Comparison of ENCODE assay signal across 8 mouse cellular contexts in genomic region chr17:74994582-74994893, GRCm38 (mm10). TPM values are rescaled to one million over a fixed set of nuclear protein-coding genes. Genes with fewer than 3 reads are reported as not detected.
A peak's percentile ranks its signal among the peaks of the same experiment; 100 is the strongest.
DNase-seq lines count a peak whose midpoint lies in the region; ATAC-seq and TF ChIP-seq lines count a peak whose summit lies in the region.

No protein-coding gene starts in this region.

- H3K4me3 ChIP-seq in bone marrow macrophage, adult 2 months (ENCODE audit: insufficient read depth, low read length), result peak overlapping the region; percentile 8; the same call in 1 of the 2 replicates
- H3K4me3 ChIP-seq in embryonic facial prominence, embryonic 13.5 days, result peak overlapping the region; percentile 33
- peak overlapping the region; percentile 48 for H3K4me3 ChIP-seq in hindbrain, embryonic 10.5 days
- peak overlapping the region; percentile 51 for H3K4me3 ChIP-seq in midbrain, embryonic 10.5 days

- DNase-seq in hindbrain, embryonic 10.5 days (ENCODE audit: low spot score), result peak; percentile 35
- DNase-seq in midbrain, embryonic 10.5 days (ENCODE audit: low spot score), result peak; percentile 54
- no peak for DNase-seq in cerebellum, adult 11 months
- no peak for DNase-seq in right cerebral cortex, postnatal 10 days (ENCODE audit: low spot score in 2 of 2)
- DNase-seq in natural killer cell, adult 2 months (ENCODE audit: low spot score in 2 of 2), result no peak
- DNase-seq in layer of hippocampus, postnatal 10 days (ENCODE audit: low spot score in 2 of 2), result no peak

- H3K27me3 ChIP-seq in embryonic facial prominence, embryonic 13.5 days, result no peaks in the 10 kb centered on the region
- H3K27me3 ChIP-seq in hindbrain, embryonic 10.5 days (ENCODE audit: insufficient read depth, poor library complexity, severe bottlenecking), result no peaks in the 10 kb centered on the region
- H3K27me3 ChIP-seq in midbrain, embryonic 10.5 days (ENCODE audit: low read depth, poor library complexity, severe bottlenecking), result no peaks in the 10 kb centered on the region

- peak overlapping the region; percentile 65 for H3K9ac ChIP-seq in embryonic facial prominence, embryonic 13.5 days

- peak overlapping the region; percentile 59 for H3K4me2 ChIP-seq in embryonic facial prominence, embryonic 13.5 days

- no peaks in the 10 kb centered on the region for H3K36me3 ChIP-seq in embryonic facial prominence, embryonic 13.5 days
- no peaks in the 10 kb centered on the region for H3K36me3 ChIP-seq in hindbrain, embryonic 10.5 days
- H3K36me3 ChIP-seq in midbrain, embryonic 10.5 days, result no peaks in the 10 kb centered on the region

- peaks cover 5% of the 10 kb centered on the region; the same call in 1 of the 2 replicates for H3K9me3 ChIP-seq in embryonic facial prominence, embryonic 13.5 days
- peaks cover 8% of the 10 kb centered on the region; the same call in 1 of the 2 replicates for H3K9me3 ChIP-seq in hindbrain, embryonic 10.5 days
- peaks cover 7% of the 10 kb centered on the region; the same call in 1 of the 2 replicates for H3K9me3 ChIP-seq in midbrain, embryonic 10.5 days (replicated peaks)

- no peak for TF ChIP-seq CTCF in bone marrow macrophage, adult 2 months (IDR thresholded peaks at IDR 0.05; ENCODE audit: low read depth, low read length)

- H3K4me1 ChIP-seq in bone marrow macrophage, adult 2 months (ENCODE audit: control insufficient read depth, insufficient read depth, low read length), result no peaks in the 10 kb centered on the region; the same call in 1 of the 2 replicates
- H3K4me1 ChIP-seq in embryonic facial prominence, embryonic 13.5 days, result peaks cover 27% of the 10 kb centered on the region
- H3K4me1 ChIP-seq in hindbrain, embryonic 10.5 days (replicated peaks), result peaks cover 20% of the 10 kb centered on the region
- peaks cover 25% of the 10 kb centered on the region for H3K4me1 ChIP-seq in midbrain, embryonic 10.5 days

- TF ChIP-seq POLR2A in bone marrow macrophage, adult 2 months (IDR thresholded peaks at IDR 0.05; ENCODE audit: borderline replicate concordance, low read depth, low read length), result no peak

- no peak overlapping the region for H3K27ac ChIP-seq in bone marrow macrophage, adult 2 months (ENCODE audit: insufficient read depth, low read depth, low read length)
- peak overlapping the region; percentile 95 for H3K27ac ChIP-seq in embryonic facial prominence, embryonic 13.5 days
- H3K27ac ChIP-seq in hindbrain, embryonic 10.5 days, result peak overlapping the region; percentile 84
- H3K27ac ChIP-seq in midbrain, embryonic 10.5 days (replicated peaks), result peak overlapping the region; percentile 84

- no peak for ATAC-seq in embryonic facial prominence, embryonic 13.5 days (ENCODE audit: insufficient number of reproducible peaks, insufficient read depth, low FRiP score, low TSS enrichment, low read depth)

- WGBS in embryonic facial prominence, embryonic 13.5 days, result 2% methylated on average over 4 of the region's 4 CpGs
- WGBS in hindbrain, embryonic 10.5 days, result under 1% methylated on average over 4 of the region's 4 CpGs
- WGBS in midbrain, embryonic 10.5 days, result under 1% methylated on average over 4 of the region's 4 CpGs

RNA-seq across cellular contexts. Expression of gene Ltbp1, which starts 10.8 kb away (rescaled TPM):
- 1.6 and 3.5 TPM in 2 replicates for polyA plus RNA-seq in bone marrow macrophage, adult 2 months (2012; ENCODE audit: insufficient read depth, insufficient read length, missing spikeins)
- polyA plus RNA-seq in embryonic facial prominence, embryonic 13.5 days (2015; fragmentation: Nextera tagmentation; extraction: Ambion mirVana), result 41.3 and 44.8 TPM in 2 replicates
- 4.8 and 5.0 TPM in 2 replicates for polyA plus RNA-seq in hindbrain, embryonic 10.5 days (2016; fragmentation: Nextera tagmentation; extraction: Ambion mirVana)
- polyA plus RNA-seq in midbrain, embryonic 10.5 days (2016; fragmentation: Nextera tagmentation; extraction: Ambion mirVana), result 4.1 and 5.4 TPM in 2 replicates
- total RNA-seq in layer of hippocampus, postnatal 10 days (2021), result 1 to 10 TPM; 6.3 to 8.7 TPM

Comparison
In these comparisons a context has a peak if more than half of its experiments do, and no peak if none do; other contexts are left out.
1. DNase-seq: peak in hindbrain, embryonic 10.5 days (single experiment) and midbrain, embryonic 10.5 days (single experiment); none in cerebellum, adult 11 months (single experiment), right cerebral cortex, postnatal 10 days (0 of 2), natural killer cell, adult 2 months (0 of 2) and layer of hippocampus, postnatal 10 days (0 of 2).
2. Peak in every context shown above with its lines, with median percentiles within 50 percentile points of each other: H3K4me3 ChIP-seq.